Mouse (Mus musculus): Measurements from ENCODE around the gene Arsg.

Arsg gene

GRCm38 (mm10) chr11:109465068-109465467 is 8.1 kb upstream of the Arsg start:
- in situ Hi-C loops (cut with MboI; ENCODE audit: unreplicated experiment in 2 of 2): no loop called here

GRCm38 (mm10) chr11:109466987-109467386 is 6.2 kb upstream of the Arsg start:
- in situ Hi-C loops (cut with MboI; ENCODE audit: unreplicated experiment in 2 of 2): no loop called here

- in situ Hi-C loops (cut with MboI; ENCODE audit: unreplicated experiment in 2 of 2): no loop called here
These were observed 5.0 kb upstream of the Arsg start for GRCm38 (mm10) chr11:109468133-109468532.

- in situ Hi-C loops (cut with MboI; ENCODE audit: unreplicated experiment in 2 of 2): no loop called here
These were observed 3.0 kb upstream of the Arsg start for GRCm38 (mm10) chr11:109470170-109470569.

GRCm38 (mm10) chr11:109470921-109471861 is 2.0 kb upstream of the Arsg start:
- in situ Hi-C loops (cut with MboI; ENCODE audit: unreplicated experiment in 2 of 2): no loop called here

- in situ Hi-C loops (cut with MboI; ENCODE audit: unreplicated experiment in 2 of 2): no loop called here
These were observed 943 bp upstream of the Arsg start for GRCm38 (mm10) chr11:109472171-109472691.

- in situ Hi-C loops (cut with MboI; ENCODE audit: unreplicated experiment in 2 of 2): no loop called here
These were observed 378 bp upstream of the Arsg start for GRCm38 (mm10) chr11:109472821-109473170.

GRCm38 (mm10) chr11:109474086-109474742 is 1.0 kb downstream of the Arsg start:
- in situ Hi-C loops (cut with MboI; ENCODE audit: unreplicated experiment in 2 of 2): no loop called here

GRCm38 (mm10) chr11:109474836-109475235 is 1.7 kb downstream of the Arsg start:
- in situ Hi-C loops (cut with MboI; ENCODE audit: unreplicated experiment in 2 of 2): no loop called here

- in situ Hi-C loops (cut with MboI; ENCODE audit: unreplicated experiment in 2 of 2): no loop called here
These were observed 2.5 kb downstream of the Arsg start for GRCm38 (mm10) chr11:109475717-109476116.

GRCm38 (mm10) chr11:109476241-109476640 is 3.1 kb downstream of the Arsg start:
- in situ Hi-C loops (cut with MboI; ENCODE audit: unreplicated experiment in 2 of 2): no loop called here

- in situ Hi-C loops (cut with MboI; ENCODE audit: unreplicated experiment in 2 of 2): no loop called here
These were observed 3.5 kb downstream of the Arsg start for GRCm38 (mm10) chr11:109476653-109477052.

GRCm38 (mm10) chr11:109477606-109478380 is 4.6 kb downstream of the Arsg start:
- in situ Hi-C loops (cut with MboI; ENCODE audit: unreplicated experiment in 2 of 2): no loop called here

- in situ Hi-C loops (cut with MboI; ENCODE audit: unreplicated experiment in 2 of 2): no loop called here
These were observed 6.6 kb downstream of the Arsg start for GRCm38 (mm10) chr11:109479575-109480285.

GRCm38 (mm10) chr11:109480440-109480839 is 7.3 kb downstream of the Arsg start:
- in situ Hi-C loops (cut with MboI; ENCODE audit: unreplicated experiment in 2 of 2): no loop called here

GRCm38 (mm10) chr11:109485398-109486045 is 12.3 kb downstream of the Arsg start:
- in situ Hi-C loops (cut with MboI; ENCODE audit: unreplicated experiment in 2 of 2): no loop called here

- in situ Hi-C loops (cut with MboI; ENCODE audit: unreplicated experiment in 2 of 2): no loop called here
These were observed 13.9 kb downstream of the Arsg start for GRCm38 (mm10) chr11:109487111-109487510.

- in situ Hi-C loops (cut with MboI; ENCODE audit: unreplicated experiment in 2 of 2): no loop called here
These were observed 15.0 kb downstream of the Arsg start for GRCm38 (mm10) chr11:109487991-109488684.

- in situ Hi-C loops (cut with MboI; ENCODE audit: unreplicated experiment in 2 of 2): no loop called here
These were observed 16.6 kb downstream of the Arsg start for GRCm38 (mm10) chr11:109489763-109490162.
